15 mouse cellular contexts compared by ENCODE assay signal in genomic region chr17:55949400-55949799, GRCm38 (mm10).
"Had no signal": no experiment of that assay in that cellular context is flagged by ENCODE, and none has a peak within 500 bp of the region (broad histone marks: within the 10 kb centered on the region; RNA-seq: fewer than 3 reads in every experiment).

Gene Zfp119b (minus strand): TSS chr17:55949500.

- DNase-seq: kidney, adult 18-20 months; kidney, postnatal 10 days; kidney, postnatal 4 days; layer of hippocampus, adult 9-11 months; layer of hippocampus, postnatal 36 days; liver, embryonic 13.5 days; liver, postnatal 0 days; lung, postnatal 36 days; right cerebral cortex, adult 18-20 months; right cerebral cortex, postnatal 25 days; thymus, postnatal 4 days had no signal

- H3K4me1 ChIP-seq: limb, embryonic 15.5 days had no signal

- H3K9ac ChIP-seq: limb, embryonic 15.5 days; liver, embryonic 13.5 days; liver, postnatal 0 days; lung, embryonic 15.5 days; neural tube, embryonic 13.5 days had no signal

- ATAC-seq: liver, postnatal 0 days had no signal

- H3K4me3 ChIP-seq: limb, embryonic 15.5 days; liver, embryonic 13.5 days; lung, embryonic 15.5 days; neural tube, embryonic 13.5 days had no signal

- H3K36me3 ChIP-seq: limb, embryonic 15.5 days; liver, embryonic 13.5 days; lung, embryonic 15.5 days; neural tube, embryonic 13.5 days had no signal

- H3K9me3 ChIP-seq: limb, embryonic 15.5 days; liver, embryonic 13.5 days; lung, embryonic 15.5 days; neural tube, embryonic 13.5 days had no signal

- H3K27ac ChIP-seq: limb, embryonic 15.5 days; liver, embryonic 13.5 days; lung, embryonic 15.5 days; neural tube, embryonic 13.5 days; stomach, postnatal 0 days had no signal

- H3K4me2 ChIP-seq: limb, embryonic 15.5 days; liver, embryonic 13.5 days; lung, embryonic 15.5 days; neural tube, embryonic 13.5 days had no signal
